Mouse (Mus musculus) myocyte (in vitro differentiated cells): ENCODE results near the gene Map2k5. TPM values are rescaled to one million over a fixed set of nuclear protein-coding genes. Genes with fewer than 3 reads are reported as not detected.

ENCODE experiments used
- H3K27me3 ChIP-seq: one replicate; pipeline ENCODE4 v1.6.1; 2011; ENCODE audit not compliant: control insufficient read depth, insufficient read depth, insufficient read length
- H3K36me3 ChIP-seq: one replicate; pipeline ENCODE4 v1.6.1; 2011; ENCODE audit not compliant: control insufficient read depth, insufficient read depth
- H3K4me2 ChIP-seq: one replicate; pipeline ENCODE4 v1.6.1; 2011; ENCODE audit warnings: low read depth, control low read depth
- H3K4me3 ChIP-seq: one replicate; pipeline ENCODE4 v1.5.1; 2011; ENCODE audit warnings: mild to moderate bottlenecking, control low read depth, moderate library complexity
- H3K79me2 ChIP-seq: one replicate; pipeline ENCODE4 v1.6.1; 2011; ENCODE audit not compliant: control insufficient read depth, insufficient read depth
- H3ac ChIP-seq: one replicate; pipeline ENCODE4 v1.6.1; 2011; ENCODE audit not compliant: control insufficient read depth, insufficient read length
- CEBPB ChIP-seq: IDR thresholded peaks from 2 replicates; pipeline ENCODE4 v1.6.1; 2011; ENCODE audit warnings: mild to moderate bottlenecking, moderate library complexity; ENCODE audit not compliant: poor library complexity, insufficient read depth, severe bottlenecking
- E2F4 ChIP-seq: IDR thresholded peaks from one replicate; pipeline ENCODE4 v1.6.1; 2011; ENCODE audit warnings: mild to moderate bottlenecking, control low read depth, moderate library complexity; ENCODE audit not compliant: insufficient read depth
- MAX ChIP-seq: IDR thresholded peaks from one replicate; pipeline ENCODE4 v1.6.1; 2011; ENCODE audit warnings: low read depth, mild to moderate bottlenecking, control low read depth
- MYOD1 ChIP-seq, 3 experiments: IDR thresholded peaks; one replicate each; pipeline ENCODE4 v1.6.1; 2011; ENCODE audit warnings: control low read depth in 2 of 3, low read depth in 2 of 3, mild to moderate bottlenecking in 2 of 3, moderate library complexity in 1 of 3; ENCODE audit not compliant: insufficient read length in 2 of 3, control insufficient read depth in 1 of 3
- MYOG ChIP-seq, 3 experiments: IDR thresholded peaks; one replicate each; pipeline ENCODE4 v1.6.1; 2011; ENCODE audit warnings: control low read depth in 2 of 3, low read depth in 2 of 3, mild to moderate bottlenecking in 2 of 3; ENCODE audit not compliant: insufficient read length in 2 of 3, control insufficient read depth in 1 of 3, insufficient read depth in 1 of 3
- POLR2A ChIP-seq: IDR thresholded peaks from one replicate; pipeline ENCODE4 v1.6.1; 2011; ENCODE audit warnings: low read depth, mild to moderate bottlenecking, control low read depth, moderate library complexity; ENCODE audit not compliant: insufficient read length
- POLR2AphosphoS2 ChIP-seq: IDR thresholded peaks from one replicate; pipeline ENCODE4 v1.6.1; 2011; ENCODE audit warnings: low read depth, control low read depth; ENCODE audit not compliant: insufficient read length
- REST ChIP-seq: IDR thresholded peaks from one replicate; pipeline ENCODE4 v1.6.1; 2011; ENCODE audit warnings: mild to moderate bottlenecking, control low read depth, moderate library complexity; ENCODE audit not compliant: insufficient read depth, insufficient read length
- SRF ChIP-seq: IDR thresholded peaks from one replicate; pipeline ENCODE4 v1.6.1; 2011; ENCODE audit warnings: low read depth; ENCODE audit not compliant: control insufficient read depth, insufficient read length
- TCF12 ChIP-seq: IDR thresholded peaks from one replicate; pipeline ENCODE4 v1.6.1; 2011; ENCODE audit warnings: mild to moderate bottlenecking, control low read depth; ENCODE audit not compliant: poor library complexity, insufficient read depth, severe bottlenecking
- TCF3 ChIP-seq: IDR thresholded peaks from one replicate; pipeline ENCODE4 v1.6.1; 2011; ENCODE audit warnings: low read depth, control low read depth; ENCODE audit not compliant: insufficient read length
- USF1 ChIP-seq: IDR thresholded peaks from one replicate; pipeline ENCODE4 v1.6.1; 2011; ENCODE audit warnings: low read depth, mild to moderate bottlenecking, control low read depth, moderate library complexity
- polyA plus RNA-seq: library from polyadenylated mRNA; unstranded; fragments of >200 nt; fragmentation: generic; extraction: Trizol; gene quantifications from one replicate; pipeline ENCODE4 v1.2.1, GENCODE M21; 2012; ENCODE audit warnings: missing spikeins

Map2k5 gene
- polyA plus RNA-seq, 1 experiment = 17.7 TPM

DNA sequence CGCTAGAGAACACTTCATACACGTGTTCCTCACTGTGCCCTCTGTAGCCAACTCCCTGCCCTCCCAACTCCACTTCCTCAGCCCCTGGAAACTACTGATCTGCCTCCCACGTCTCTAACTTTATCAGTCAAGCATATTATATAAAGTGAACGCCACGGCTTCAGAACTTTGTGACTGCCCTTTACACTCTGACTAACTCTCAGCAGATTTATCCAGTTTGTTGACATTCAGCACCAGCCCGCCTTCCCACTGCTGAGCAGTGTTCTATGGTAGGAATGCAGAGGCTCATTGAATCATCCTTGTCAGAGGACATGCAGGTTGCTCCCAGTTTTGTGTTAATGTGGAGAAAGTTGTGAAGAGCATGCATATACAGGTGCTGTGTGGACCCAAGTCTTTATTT is 103.9 kb downstream of the Map2k5 start:
- TF ChIP-seq CEBPB = no peak
- no peak for TF ChIP-seq TCF3
- no peak for TF ChIP-seq SRF
- no peak for TF ChIP-seq E2F4
- no peak for TF ChIP-seq MAX
- TF ChIP-seq MYOG (IDR thresholded peaks at IDR 0.05; ENCODE audit: control insufficient read depth in 1 of 3, insufficient read depth in 1 of 3, insufficient read length in 2 of 3, low read depth in 2 of 3) = no peak
- TF ChIP-seq POLR2A = no peak
- TF ChIP-seq POLR2AphosphoS2 = no peak
- no peak for TF ChIP-seq TCF12
- no peak for TF ChIP-seq REST
- TF ChIP-seq USF1 = no peak
- no peak for TF ChIP-seq MYOD1 (IDR thresholded peaks at IDR 0.05; ENCODE audit: control insufficient read depth in 1 of 3, insufficient read length in 2 of 3, low read depth in 2 of 3)
- Histone ChIP-seq H3K79me2 (no peaks in the 10 kb centered on the region), H3K36me3 (no peaks in the 10 kb centered on the region), H3ac (no peak overlapping the region), H3K27me3 (no peaks in the 10 kb centered on the region), H3K4me2 (no peak overlapping the region), H3K4me3 (no peak overlapping the region)

DNA sequence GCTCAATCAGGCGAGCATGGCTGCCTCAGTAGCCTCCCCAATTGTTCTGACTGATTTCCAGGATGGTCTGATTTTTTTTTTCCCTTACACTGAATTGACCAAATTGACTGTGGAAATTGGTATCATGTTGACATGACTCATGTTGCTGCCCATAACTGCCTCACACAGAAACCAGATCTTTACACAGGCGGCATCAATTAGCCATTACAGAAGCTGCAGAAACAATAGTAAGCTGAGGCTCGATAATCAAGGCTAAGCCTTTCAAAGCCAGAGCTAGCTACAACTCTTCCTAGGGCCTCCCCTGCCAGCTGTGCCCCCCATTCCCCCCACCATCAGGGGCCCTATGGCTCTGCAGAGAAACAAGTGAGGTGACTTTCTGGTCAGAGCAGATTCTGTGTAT is 107.9 kb downstream of the Map2k5 start:
- Histone ChIP-seq H3K4me3 (no peak overlapping the region), H3K27me3 (no peaks in the 10 kb centered on the region), H3K79me2 (no peaks in the 10 kb centered on the region), H3K4me2 (no peak overlapping the region), H3K36me3 (no peaks in the 10 kb centered on the region), H3ac (no peak overlapping the region)
- TF ChIP-seq MYOG (IDR thresholded peaks at IDR 0.05; ENCODE audit: control insufficient read depth in 1 of 3, insufficient read depth in 1 of 3, insufficient read length in 2 of 3, low read depth in 2 of 3) = no peak
- no peak for TF ChIP-seq TCF12
- no peak for TF ChIP-seq POLR2A
- TF ChIP-seq REST = no peak
- TF ChIP-seq MAX = no peak
- TF ChIP-seq MYOD1 (IDR thresholded peaks at IDR 0.05; ENCODE audit: control insufficient read depth in 1 of 3, insufficient read length in 2 of 3, low read depth in 2 of 3) = no peak
- TF ChIP-seq SRF = no peak
- TF ChIP-seq USF1 = no peak
- TF ChIP-seq TCF3 = no peak
- no peak for TF ChIP-seq CEBPB

DNA sequence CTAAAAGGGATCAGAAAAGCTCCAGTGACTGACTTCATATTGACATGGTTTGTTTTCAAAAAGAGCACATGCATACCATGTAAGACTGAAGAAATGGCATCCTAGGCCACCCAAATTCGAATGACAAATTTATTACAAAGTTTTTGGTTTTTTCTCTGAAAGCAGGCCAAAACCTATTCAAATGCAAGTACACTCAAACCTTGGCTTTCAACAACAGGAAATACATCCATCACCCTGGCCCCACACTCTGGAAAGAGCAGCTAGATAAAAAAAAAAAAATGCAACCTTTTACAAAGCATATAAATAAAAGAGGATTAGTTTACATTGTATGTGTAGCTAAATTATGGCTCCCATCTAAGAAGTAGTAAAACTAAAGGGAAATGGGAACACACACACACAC is 114.5 kb downstream of the Map2k5 start:
- no peak overlapping the region for H3ac ChIP-seq
- H3K4me3 ChIP-seq = no peak overlapping the region
- no peaks in the 10 kb centered on the region for H3K79me2 ChIP-seq
- H3K36me3 ChIP-seq = no peaks in the 10 kb centered on the region
- H3K4me2 ChIP-seq = no peak overlapping the region
- H3K27me3 ChIP-seq = no peaks in the 10 kb centered on the region
- TF ChIP-seq TCF12 (no peak), SRF (no peak), POLR2A (no peak), TCF3 (no peak)

DNA sequence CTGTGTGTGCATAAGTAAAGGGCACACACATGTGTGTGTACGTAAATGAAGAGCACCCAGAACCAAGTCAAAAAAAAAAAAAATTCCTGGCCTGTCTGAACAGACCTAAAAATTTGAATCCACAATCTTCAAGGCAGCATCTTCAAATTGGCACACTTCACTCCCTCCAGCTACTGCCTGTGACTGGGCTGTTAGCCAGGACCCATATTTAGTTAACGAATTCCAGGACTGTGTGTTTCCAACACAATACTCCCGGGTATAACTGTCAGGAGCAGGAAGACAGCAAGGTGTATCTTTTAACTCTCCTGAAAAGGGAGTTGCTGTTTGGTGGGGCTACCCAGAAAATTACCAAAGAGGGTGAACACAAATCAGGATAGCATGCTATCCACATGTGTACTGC is 118.9 kb downstream of the Map2k5 start:
- no peak overlapping the region for H3K4me3 ChIP-seq
- H3K4me2 ChIP-seq = no peak overlapping the region
- H3K79me2 ChIP-seq = no peaks in the 10 kb centered on the region
- no peaks in the 10 kb centered on the region for H3K27me3 ChIP-seq
- TF ChIP-seq MYOG (IDR thresholded peaks at IDR 0.05; ENCODE audit: control insufficient read depth in 1 of 3, insufficient read depth in 1 of 3, insufficient read length in 2 of 3, low read depth in 2 of 3) (no peak), MYOD1 (IDR thresholded peaks at IDR 0.05; ENCODE audit: control insufficient read depth in 1 of 3, insufficient read length in 2 of 3, low read depth in 2 of 3) (no peak)
- H3K36me3 ChIP-seq = no peaks in the 10 kb centered on the region
- H3ac ChIP-seq = no peak overlapping the region

DNA sequence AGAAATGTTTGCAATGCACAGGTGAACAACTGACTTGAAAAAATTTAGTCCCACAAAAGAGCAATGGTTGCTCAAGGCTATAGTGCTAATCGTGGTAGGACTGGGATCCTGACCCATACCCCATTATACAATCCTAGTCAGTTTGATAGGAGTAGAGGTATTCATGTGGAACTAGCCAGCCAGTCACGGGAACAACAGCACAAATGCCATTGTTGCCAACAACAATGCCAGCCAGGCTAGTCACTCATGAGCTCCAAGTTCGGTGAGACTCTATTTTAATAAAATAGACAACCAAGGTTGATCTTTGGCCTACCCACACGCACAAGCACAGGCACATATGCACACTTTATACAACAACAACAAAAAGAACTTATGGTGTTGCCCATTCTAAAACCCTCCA is 120.0 kb downstream of the Map2k5 start:
- no peak overlapping the region for H3K4me3 ChIP-seq
- H3K36me3 ChIP-seq = no peaks in the 10 kb centered on the region
- H3K27me3 ChIP-seq = no peaks in the 10 kb centered on the region
- no peaks in the 10 kb centered on the region for H3K79me2 ChIP-seq
- H3ac ChIP-seq = no peak overlapping the region
- no peak overlapping the region for H3K4me2 ChIP-seq
- TF ChIP-seq MAX = no peak
- no peak for TF ChIP-seq TCF12
- TF ChIP-seq POLR2AphosphoS2 = no peak
- no peak for TF ChIP-seq USF1
- TF ChIP-seq TCF3 = no peak
- TF ChIP-seq E2F4 = no peak
- TF ChIP-seq CEBPB = no peak
- TF ChIP-seq SRF = no peak
- TF ChIP-seq MYOD1 (IDR thresholded peaks at IDR 0.05; ENCODE audit: control insufficient read depth in 1 of 3, insufficient read length in 2 of 3, low read depth in 2 of 3) = no peak
- TF ChIP-seq POLR2A = no peak
- no peak for TF ChIP-seq REST
- TF ChIP-seq MYOG (IDR thresholded peaks at IDR 0.05; ENCODE audit: control insufficient read depth in 1 of 3, insufficient read depth in 1 of 3, insufficient read length in 2 of 3, low read depth in 2 of 3) = no peak
